Mouse (Mus musculus) small intestine, adult 2 months (tissue): ENCODE data around the gene Snapc4. TPM values are rescaled to one million over a fixed set of nuclear protein-coding genes. Genes with fewer than 3 reads are reported as not detected.
A peak's percentile ranks its signal among the peaks of the same experiment; 100 is the strongest.

ENCODE experiments used
- H3K27ac ChIP-seq: fragments of 200-500 bp; 2 replicates; pipeline ENCODE4 v1.5.1; 2012; ENCODE audit warnings: low read depth, low read length, control low read depth, inconsistent platforms; ENCODE audit not compliant: insufficient read depth
- H3K27me3 ChIP-seq: fragments of 200-500 bp; 2 replicates; pipeline ENCODE4 v1.6.1; 2012; ENCODE audit warnings: mild to moderate bottlenecking, moderate library complexity, low read length, inconsistent platforms; ENCODE audit not compliant: control insufficient read depth, insufficient read depth
- H3K36me3 ChIP-seq: fragments of 200-500 bp; 2 replicates; pipeline ENCODE4 v1.6.1; 2012; ENCODE audit warnings: mild to moderate bottlenecking, low read length, control low read depth, inconsistent platforms; ENCODE audit not compliant: control insufficient read depth, insufficient read depth
- H3K4me1 ChIP-seq: fragments of 200-500 bp; 2 replicates; pipeline ENCODE4 v1.6.1; 2012; ENCODE audit warnings: low read length, inconsistent platforms, mixed read lengths; ENCODE audit not compliant: control insufficient read depth, insufficient read depth, insufficient read length
- H3K4me3 ChIP-seq: fragments of 200-500 bp; 2 replicates; pipeline ENCODE4 v1.5.1; 2012; ENCODE audit warnings: low read depth, mild to moderate bottlenecking, control low read depth, inconsistent platforms, low read length, moderate library complexity
- CTCF ChIP-seq: fragments of 200-500 bp; IDR thresholded peaks from 2 replicates; pipeline ENCODE4 v1.5.1; 2012; ENCODE audit warnings: low read depth, mild to moderate bottlenecking, control low read depth, inconsistent platforms, low read length, moderate library complexity, mixed read lengths; ENCODE audit not compliant: insufficient replicate concordance, insufficient read length; ENCODE audit errors: extremely low read depth
- POLR2A ChIP-seq: fragments of 200-500 bp; IDR thresholded peaks from 2 replicates; pipeline ENCODE4 v1.6.1; 2012; ENCODE audit warnings: low read depth, mild to moderate bottlenecking, control low read depth, inconsistent platforms, low read length, moderate library complexity
- WGBS: fragments of 180-500 bp; shearing (Covaris S2); methylation state at CpG from one replicate; pipeline ENCODE4 v1.1.7; 2018; 5-methylcytosine and 5-hydroxymethylcytosine counted together
- polyA plus RNA-seq: library from polyadenylated mRNA; depleted of rRNA; stranded (reverse); fragments of >200 nt; gene quantifications from 2 replicates; pipeline ENCODE4 v1.2.3, GENCODE M21; 2012

Snapc4 gene
- polyA plus RNA-seq, 1 experiment, result 20.4 TPM

GRCm38 (mm10) chr2:26325386-26326181, 54.9 kb downstream of the Snapc4 start:
- H3K4me1 ChIP-seq, result no peaks in the 10 kb centered on the region
- no peak for TF ChIP-seq POLR2A
- TF ChIP-seq CTCF, result peak; percentile 89
- 62% methylated on average over 15 of the region's 15 CpGs for WGBS
- H3K27me3 ChIP-seq, result no peaks in the 10 kb centered on the region
- H3K36me3 ChIP-seq, result no peaks in the 10 kb centered on the region
- H3K4me3 ChIP-seq, result no peak overlapping the region
- no peak overlapping the region for H3K27ac ChIP-seq

GRCm38 (mm10) chr2:26324917-26325316, 55.5 kb downstream of the Snapc4 start:
- Histone ChIP-seq H3K4me1 (no peaks in the 10 kb centered on the region), H3K27me3 (no peaks in the 10 kb centered on the region), H3K36me3 (no peaks in the 10 kb centered on the region), H3K4me3 (no peak overlapping the region), H3K27ac (no peak overlapping the region)
- WGBS, result 69% methylated on average over 2 of the region's 2 CpGs
- TF ChIP-seq POLR2A (no peak), CTCF (no peak)

GRCm38 (mm10) chr2:26323589-26324325, 56.7 kb downstream of the Snapc4 start:
- WGBS, result 88% methylated on average over 13 of the region's 13 CpGs
- TF ChIP-seq POLR2A (no peak), CTCF (no peak)
- H3K36me3 ChIP-seq, result no peaks in the 10 kb centered on the region
- H3K4me3 ChIP-seq, result no peak overlapping the region
- no peaks in the 10 kb centered on the region for H3K27me3 ChIP-seq
- no peak overlapping the region for H3K27ac ChIP-seq
- H3K4me1 ChIP-seq, result no peaks in the 10 kb centered on the region

- TF ChIP-seq POLR2A, result no peak
- TF ChIP-seq CTCF, result no peak
- WGBS, result 80% methylated on average over 14 of the region's 14 CpGs
- no peaks in the 10 kb centered on the region for H3K27me3 ChIP-seq
Observed at GRCm38 (mm10) chr2:26320245-26321185, 59.9 kb downstream of the Snapc4 start.

GRCm38 (mm10) chr2:26319519-26320244, 60.8 kb downstream of the Snapc4 start:
- H3K27ac ChIP-seq, result no peak overlapping the region
- 84% methylated on average over 13 of the region's 13 CpGs for WGBS
- no peaks in the 10 kb centered on the region for H3K27me3 ChIP-seq
- no peaks in the 10 kb centered on the region for H3K36me3 ChIP-seq
- no peak for TF ChIP-seq CTCF
- no peak for TF ChIP-seq POLR2A
- H3K4me3 ChIP-seq, result no peak overlapping the region
- no peaks in the 10 kb centered on the region; the same call in 1 of the 2 replicates for H3K4me1 ChIP-seq

More at GRCm38 (mm10) chr2:26320245-26321185, 59.9 kb downstream of the Snapc4 start:
- Histone ChIP-seq H3K4me1 (no peaks in the 10 kb centered on the region; the same call in 1 of the 2 replicates), H3K27ac (no peak overlapping the region), H3K36me3 (no peaks in the 10 kb centered on the region), H3K4me3 (no peak overlapping the region)

DNA sequence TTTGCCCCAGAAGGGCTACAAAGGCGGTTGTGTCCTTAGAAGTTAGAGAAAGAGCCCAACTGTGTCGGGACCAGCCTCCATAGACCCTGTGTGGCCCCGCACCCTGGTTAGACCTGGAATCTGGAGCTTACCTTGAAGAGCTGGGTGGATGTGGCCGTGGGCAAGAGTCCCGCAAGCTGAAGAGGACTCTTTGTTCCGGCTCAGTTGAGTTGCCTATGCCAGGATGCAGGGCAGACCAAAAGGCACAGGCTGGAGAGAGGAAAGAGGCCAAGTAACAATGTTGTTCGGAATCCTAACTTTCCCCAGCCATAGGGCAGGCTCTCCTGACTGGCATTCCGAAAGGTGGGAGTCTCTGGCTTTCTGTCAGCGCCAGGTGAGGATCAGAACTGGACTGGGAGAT, 61.3 kb downstream of the Snapc4 start:
- TF ChIP-seq POLR2A, result no peak
- TF ChIP-seq CTCF, result no peak

More for the DNA sequence above, 61.3 kb downstream of the Snapc4 start:
- H3K4me3 ChIP-seq, result no peak overlapping the region
- H3K4me1 ChIP-seq, result no peaks in the 10 kb centered on the region; the same call in none of the 2 replicates
- no peaks in the 10 kb centered on the region for H3K27me3 ChIP-seq
- H3K36me3 ChIP-seq, result no peaks in the 10 kb centered on the region
- WGBS, result 89% methylated on average over 9 of the region's 9 CpGs
- H3K27ac ChIP-seq, result no peak overlapping the region
